Mouse (Mus musculus) ovary, postnatal 14 days (tissue): ENCODE data around the gene Tmem63a.

ENCODE experiments used
- DNase-seq: peaks from one replicate; pipeline ENCODE4 v3.0.0; 2022; ENCODE audit warnings: low spot score

Tmem63a gene

DNA sequence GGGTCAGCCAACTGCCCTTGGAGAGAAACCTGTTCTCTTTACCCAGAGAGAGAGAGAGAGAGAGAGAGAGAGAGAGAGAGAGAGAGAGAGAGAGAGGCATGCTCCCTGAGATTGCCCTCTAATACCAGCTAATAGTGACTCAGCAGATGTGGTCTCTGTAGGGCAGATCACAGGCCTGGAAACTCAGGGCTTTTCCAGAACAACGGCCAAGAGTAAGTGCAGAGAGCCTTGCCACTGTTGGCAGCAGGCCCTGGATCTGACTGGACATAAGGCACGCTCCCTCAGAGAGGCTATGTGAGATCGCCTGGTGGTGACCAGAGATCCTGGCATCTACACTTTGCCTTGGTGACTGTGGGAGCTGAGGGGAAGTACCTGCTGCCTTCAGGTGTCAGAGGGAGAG, 67.6 kb downstream of the Tmem63a start:
- no peak for DNase-seq

DNA sequence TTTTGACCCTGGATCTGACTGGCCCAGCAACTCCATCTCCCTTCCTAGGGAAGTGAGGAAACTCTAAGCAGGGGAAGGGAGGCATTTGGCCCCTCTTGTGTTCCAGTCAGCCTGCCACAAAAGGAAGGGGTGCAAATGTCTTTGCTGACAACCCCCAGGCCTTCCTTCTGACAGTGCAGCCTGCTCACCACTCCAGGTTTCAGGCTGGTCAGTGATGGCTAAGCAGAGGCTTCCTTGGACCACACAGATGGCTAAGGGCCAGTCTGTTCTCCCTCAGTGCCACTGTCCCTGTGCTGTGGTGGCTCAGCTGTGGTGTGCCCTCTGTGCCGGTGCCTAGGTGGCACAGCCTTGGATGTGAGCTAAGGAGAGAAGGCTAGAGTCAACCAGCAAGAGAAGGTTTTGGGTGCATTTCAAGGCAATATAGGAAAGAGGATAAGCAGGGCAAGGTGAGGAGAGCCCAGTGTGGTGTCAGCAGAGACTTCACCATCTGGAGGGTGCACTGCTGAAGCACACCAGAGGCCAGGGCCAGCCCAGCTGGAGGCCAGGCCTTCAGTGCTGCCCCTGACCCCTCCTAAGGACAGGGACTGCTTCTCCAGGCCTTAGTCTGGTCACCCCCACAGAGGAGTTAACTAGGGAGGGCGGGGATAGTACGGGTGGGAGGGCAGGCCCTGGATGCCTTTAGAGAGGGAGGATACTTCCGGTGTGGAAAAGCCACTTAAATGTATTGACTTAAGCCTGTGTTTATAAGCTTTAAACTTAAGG, 68.2 kb downstream of the Tmem63a start:
- DNase-seq, result no peak

DNA sequence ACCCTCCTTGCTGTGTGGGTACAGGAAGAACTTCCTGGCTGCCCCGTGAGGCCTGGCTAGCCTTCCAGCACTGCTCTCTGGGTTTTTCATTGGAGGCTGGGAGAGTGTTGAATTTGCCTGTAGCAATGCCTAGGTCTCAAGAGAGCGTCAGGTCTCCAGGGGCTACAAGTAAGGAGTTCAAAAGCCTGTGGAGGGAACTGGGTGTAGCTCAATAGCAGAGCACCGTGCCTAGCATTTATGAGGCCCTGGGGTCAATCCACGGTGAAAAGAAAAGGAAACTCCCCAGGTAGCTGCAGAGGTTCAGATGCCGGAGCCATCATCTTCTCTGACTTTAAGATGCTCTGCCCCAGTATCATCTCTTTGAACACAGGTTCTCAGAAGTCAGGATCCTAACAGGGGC, 69.5 kb downstream of the Tmem63a start:
- DNase-seq, result no peak

DNA sequence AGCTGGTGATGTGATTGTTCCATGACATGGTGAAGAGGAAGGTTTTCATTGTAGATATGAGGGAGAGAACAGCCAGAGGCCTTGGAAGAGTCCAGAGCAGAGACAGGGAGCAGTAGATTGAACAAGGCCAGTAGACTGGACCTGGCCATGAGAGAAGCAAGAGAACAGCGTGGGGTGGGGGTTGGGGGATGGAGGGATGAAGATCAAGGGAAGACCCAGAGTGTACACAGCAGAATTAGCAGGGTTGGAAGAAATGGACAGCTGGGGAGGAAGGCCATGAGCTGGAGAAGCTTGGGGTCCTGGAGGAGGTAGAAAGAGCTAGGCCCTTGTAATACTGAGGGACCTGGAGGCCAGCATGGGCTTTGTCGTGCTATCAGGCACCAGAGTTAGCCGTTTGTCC, 70.3 kb downstream of the Tmem63a start:
- no peak for DNase-seq

DNA sequence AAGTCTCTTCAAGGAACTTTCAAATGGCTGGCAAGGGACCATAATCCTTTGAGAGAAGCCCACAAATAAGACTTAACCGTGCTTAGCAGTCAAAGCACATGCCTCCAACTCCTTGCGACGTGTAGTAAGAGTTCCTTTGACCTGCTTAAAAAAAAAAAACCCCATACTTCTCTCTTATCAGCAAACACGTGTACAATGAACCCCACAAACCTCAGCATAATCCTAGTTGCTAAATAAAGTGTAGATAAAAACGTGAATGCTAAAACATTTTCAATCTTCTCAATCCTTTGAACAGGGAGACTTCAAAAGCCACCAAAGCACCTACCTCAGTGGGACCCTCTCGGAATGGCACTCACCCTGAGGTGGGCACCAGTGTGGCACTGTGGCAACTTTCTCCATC, 71.3 kb downstream of the Tmem63a start:
- no peak for DNase-seq

DNA sequence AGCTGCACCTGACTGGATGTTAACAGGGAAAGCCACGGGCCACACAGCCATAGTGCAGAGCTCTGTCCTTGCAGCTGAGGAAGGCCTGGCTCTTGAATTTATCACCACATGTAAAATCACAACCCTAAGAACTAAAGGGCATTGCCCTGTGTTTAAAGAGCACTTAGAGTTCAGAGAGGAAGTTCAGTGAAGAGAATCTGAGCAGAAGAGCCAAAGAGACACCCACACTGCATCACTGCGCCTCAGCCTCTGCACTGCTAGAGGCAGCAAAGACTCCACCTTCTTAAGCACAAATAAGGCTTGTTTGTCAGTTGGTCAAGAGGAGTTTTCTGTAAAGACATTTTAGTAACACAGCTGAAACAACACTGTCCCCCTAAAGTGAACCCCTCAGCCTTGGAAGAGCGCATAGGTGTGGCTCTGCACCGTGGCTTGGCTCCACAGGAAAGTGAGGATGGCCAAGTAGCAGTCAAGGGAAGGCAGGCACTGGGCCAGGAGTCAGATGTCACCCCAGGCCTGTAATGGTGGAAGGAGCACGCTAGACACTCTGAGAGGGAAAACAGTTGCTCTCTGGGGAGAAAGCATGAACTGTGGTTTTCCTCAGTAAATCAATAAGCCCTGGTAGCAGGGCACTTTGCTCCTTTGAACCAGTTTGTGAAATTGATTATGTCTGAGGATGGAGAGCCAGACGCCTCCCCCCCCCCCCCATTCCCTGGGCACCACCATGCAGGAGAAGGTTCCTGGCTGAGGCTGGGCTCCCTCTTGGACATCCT, 72.8 kb downstream of the Tmem63a start:
- peak; percentile 64 for DNase-seq

DNA sequence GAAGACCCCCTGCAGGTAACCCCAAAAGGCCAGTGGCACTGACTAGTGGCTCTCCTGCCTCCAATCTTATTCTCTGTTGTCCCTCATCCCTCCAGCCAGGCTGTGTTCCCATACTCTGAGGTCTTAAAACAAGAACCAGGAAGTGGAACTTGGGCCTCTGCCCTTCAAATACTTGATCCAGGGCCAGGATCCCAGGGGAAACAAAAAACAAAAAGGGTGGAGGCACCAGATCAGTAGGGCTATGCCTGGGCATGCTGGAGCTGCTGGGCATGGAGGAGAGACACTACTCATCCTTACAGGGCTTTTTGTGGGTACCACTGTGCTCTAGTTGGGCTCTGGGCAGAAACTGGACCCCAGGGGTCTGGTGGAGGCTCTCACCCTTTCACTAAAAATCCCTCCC, 73.4 kb downstream of the Tmem63a start:
- DNase-seq, result peak; percentile 74

DNA sequence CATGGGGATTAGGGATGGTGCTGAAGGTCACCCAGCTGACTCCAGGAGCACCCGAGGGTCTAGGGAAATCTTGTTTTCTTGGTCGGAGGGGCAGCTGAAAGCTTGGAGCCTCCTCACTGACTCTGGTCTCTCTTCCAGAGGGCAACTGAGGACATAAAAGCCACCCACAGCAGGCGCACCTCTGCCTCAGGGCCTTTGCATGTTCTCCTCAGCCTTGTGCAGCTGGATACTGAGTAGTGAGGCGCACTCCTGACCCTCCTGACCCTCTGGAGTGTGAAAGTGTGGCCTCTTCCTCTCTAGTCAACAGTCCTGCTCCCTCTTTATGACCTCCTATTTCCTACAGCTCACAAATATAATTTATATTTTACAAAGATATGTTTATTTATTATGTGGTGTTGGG, 73.9 kb downstream of the Tmem63a start:
- DNase-seq, result no peak

DNA sequence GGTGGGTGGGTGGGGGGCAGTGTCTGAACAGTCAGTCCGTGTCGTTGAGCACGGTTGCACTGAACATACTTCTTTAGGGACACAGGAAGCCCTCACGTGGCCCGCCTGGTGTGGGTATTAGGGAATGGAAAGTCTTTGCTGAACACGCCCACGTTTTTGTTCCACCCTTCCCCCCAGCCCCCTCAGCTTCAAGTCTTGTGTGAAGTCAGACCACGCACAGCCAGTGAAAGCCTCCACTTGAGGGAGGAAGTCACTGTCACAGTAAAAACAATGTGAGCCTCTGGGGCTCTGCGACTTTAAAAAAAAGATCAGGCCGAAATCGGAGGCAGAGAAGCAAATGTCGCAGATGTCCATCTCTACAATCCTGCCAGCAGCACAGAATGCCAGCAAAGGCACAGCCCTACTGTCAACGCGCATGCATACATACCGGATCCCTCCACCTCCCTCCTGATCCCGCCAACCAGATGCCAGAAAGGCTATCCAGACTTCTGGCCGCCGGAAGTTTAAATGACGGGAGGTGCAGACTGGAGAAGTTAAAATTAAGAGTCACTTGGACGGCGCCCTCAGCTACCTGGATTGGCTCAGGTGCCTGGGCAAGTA, 74.5 kb downstream of the Tmem63a start:
- DNase-seq, result peak; percentile 33

DNA sequence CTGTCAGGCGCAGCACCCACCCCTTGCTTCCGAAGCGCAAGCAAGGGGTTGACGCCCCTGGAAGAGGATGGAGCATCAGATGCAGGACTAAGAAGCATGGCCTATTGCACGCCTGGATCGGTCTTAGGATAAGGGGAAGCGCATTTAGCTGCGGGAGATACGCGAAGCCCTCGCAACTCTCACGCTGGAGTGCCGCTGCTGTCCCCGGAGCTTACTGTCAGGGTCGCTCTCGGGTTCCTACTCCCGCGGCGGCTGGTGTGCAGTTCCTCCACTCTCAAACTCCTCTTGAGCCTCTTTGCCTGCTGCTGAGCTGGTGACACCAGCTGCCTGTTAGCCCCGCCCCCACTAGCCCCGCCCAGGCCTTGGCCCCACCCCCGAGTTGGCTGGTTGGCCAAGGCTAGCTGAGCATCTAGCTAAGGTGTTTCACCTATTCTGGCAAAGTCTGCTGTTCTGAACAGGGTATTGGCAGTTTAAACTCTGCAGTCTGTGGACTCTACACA, 75.1 kb downstream of the Tmem63a start:
- DNase-seq, result peak; percentile 78

DNA sequence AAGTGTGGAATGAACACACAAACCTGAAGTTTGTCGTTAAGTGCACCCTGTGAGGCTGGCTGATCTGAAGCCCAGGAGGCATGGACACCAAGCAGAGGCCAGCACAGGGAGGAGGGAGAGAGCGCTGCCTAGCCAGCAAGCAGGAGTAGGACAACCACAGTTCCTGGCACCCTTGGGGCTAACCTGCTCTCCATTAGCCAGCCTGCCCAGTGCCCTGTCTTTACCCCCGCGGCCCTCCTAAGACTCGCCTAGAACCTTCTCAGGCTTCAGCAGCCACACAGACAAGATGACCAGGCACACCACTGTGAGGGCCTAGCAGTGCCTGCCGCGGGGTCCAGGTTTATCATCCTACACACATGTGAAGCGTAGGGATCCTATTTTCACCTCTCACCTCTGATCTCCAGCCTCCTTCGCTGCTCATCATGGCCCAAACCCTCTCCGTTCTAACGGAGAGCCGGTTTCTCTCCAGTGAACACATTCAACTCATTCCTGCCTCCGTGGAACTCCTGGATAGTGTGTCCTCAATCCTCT, 75.8 kb downstream of the Tmem63a start:
- no peak for DNase-seq

DNA sequence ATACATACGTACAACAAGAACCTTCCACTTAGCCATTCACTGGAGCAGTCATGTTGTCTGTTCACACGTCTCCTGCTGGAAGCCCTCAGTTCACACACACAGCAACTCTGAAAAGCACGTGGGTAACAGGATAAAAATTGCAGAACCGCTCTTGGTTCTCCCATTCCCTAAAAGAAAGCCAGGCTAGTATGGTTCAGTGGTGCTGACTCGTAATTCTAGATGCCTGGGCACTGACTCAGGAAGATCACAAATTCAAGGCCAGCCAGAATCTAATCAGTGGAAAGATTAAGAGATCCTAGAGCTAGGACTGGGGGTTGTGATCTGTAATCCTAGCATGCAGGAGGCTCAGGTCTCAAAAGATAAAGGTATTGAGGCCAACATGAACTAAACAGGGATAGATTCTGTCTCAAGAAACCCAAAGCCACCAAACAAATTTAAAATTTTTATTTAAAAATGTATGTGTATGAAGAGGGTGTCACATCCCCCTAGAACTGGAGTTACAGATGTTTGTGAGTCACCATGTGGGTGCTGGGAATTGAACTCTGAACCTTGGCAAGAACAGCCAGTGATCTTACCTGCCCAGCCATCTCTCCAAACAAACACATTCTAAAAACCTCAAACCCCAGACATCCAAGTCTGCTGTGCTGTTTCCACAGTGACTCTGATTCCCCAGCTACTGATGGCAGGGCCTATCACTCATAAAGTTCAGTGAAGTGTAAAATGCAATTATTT, 78.8 kb downstream of the Tmem63a start, which contains the start of gene Ephx1:
Ephx1 (minus strand) TSS at position 149 of the 732 bp plus-strand sequence.
- no peak for DNase-seq

DNA sequence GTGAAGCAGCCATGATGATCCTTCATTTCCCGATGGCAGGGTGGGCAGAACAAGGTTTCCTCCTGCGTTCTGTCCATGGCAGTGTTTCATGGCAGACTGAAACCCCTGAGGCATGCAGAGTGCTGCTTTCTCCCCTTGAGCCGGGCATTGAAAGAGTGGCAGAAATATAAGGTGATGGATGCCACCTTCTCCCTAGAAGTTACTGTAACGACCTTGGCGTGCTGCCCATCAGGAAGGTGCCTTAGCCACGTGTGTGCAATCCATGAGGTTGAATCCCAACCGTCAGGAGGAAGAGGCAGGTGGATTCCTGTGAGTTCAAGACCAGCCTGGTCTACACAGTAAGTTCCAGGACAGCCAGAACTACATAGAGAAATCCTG, 79.3 kb downstream of the Tmem63a start:
- DNase-seq, result no peak

DNA sequence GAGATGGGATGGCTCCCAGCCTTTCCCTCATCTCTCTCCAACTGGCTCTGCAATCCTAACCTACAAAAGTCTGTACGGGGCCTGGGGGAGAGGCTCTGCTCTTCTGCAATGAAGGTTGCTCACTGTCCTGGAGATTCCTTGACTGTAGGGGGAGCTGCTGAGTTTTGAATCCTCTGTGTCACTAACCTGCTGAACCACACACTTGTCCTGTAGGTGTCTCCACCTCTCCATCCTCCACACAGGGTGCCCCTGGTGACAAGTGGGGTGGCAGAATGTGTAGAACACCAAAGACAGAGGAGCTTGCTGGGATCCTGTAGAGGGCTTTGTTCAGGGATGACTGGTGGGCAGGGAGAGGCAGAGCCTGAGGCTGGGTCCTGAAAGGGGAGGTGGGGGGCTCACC, 80.1 kb downstream of the Tmem63a start:
- peak; percentile 63 for DNase-seq
